Mouse (Mus musculus) ES-Bruce4 (cell line): Measurements from ENCODE around the gene Wdr12.

ENCODE experiments used
- CTCF ChIP-seq: IDR thresholded peaks from one replicate; pipeline ENCODE4 v1.8.1; 2011; ENCODE audit warnings: low read depth, low read length
- EP300 ChIP-seq: IDR thresholded peaks from 2 replicates; pipeline ENCODE4 v1.6.1; 2011; ENCODE audit warnings: low read depth, low read length; ENCODE audit not compliant: insufficient read depth
- POLR2A ChIP-seq: IDR thresholded peaks from one replicate; pipeline ENCODE4 v1.8.1; 2011; ENCODE audit warnings: low read length; ENCODE audit not compliant: insufficient read depth

GRCm38 (mm10) chr1:60104582-60104981, 6.1 kb upstream of the Wdr12 start:
- TF ChIP-seq POLR2A: no peak
- no peak for TF ChIP-seq CTCF
- TF ChIP-seq EP300: no peak
